Mouse (Mus musculus): ENCODE results near the gene A230050P20Rik. TPM values are rescaled to one million over a fixed set of nuclear protein-coding genes. Genes with fewer than 3 reads are reported as not detected.

Gene A230050P20Rik
- polyA plus RNA-seq, 1 experiment from 2014 or later: 1.8 TPM

DNA sequence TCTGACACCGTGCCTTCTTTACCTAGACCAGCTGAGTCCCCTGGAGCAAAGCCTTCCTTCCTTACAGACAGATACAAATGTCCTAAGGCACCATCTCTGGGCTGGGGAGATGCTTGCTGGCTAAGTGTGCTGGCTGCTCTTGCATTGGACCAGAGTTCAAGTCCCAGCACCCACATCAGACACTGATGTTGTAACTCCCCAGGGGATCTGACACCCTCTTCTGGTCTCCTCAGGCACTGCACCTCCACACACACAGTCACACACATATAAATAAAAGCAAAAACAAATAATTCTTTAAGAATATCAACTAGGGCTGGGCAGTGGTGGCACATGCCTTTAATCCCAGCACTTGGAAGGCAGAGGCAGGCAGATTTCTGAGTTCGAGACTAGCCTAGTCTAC lies 18.3 kb upstream of the A230050P20Rik start:
- Histone ChIP-seq H3K27me3 (0 out of 2 replicates have a peak, but pooled peaks cover 14% of the 10 kb centered on the region), H3K9me3 (no peaks in the 10 kb centered on the region), H3K4me1 (no peaks in the 10 kb centered on the region), H3K4me3 (no peak overlapping the region), H3K36me3 (no peaks in the 10 kb centered on the region), H3K9ac (replicated peaks) (no peak overlapping the region), H3K4me2 (replicated peaks) (no peak overlapping the region), H3K27ac (replicated peaks) (no peak overlapping the region)
- ATAC-seq (ENCODE audit: low FRiP score, low read depth): no peak
- WGBS: 89% methylated on average over 2 of the region's 2 CpGs

DNA sequence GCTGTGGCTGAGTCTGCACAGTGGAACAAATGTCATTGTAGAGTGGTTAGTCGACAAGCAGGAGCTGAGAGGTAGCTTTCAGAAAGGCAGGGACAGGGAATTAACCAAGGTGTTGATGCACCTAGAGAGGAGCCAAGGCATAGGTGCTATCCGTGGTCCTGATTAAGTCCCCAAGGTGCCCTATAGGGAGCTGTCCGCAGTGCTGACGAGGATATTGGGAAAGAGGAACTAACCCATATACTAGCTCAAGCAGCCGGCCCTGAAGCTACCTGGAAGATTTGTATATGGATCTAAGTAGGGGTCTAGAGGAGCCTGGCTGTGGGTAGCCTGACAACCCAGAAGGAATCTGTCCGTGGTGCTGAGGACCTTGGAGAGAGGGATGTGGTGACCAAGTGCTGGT lies 11.3 kb upstream of the A230050P20Rik start:
- Histone ChIP-seq H3K27me3 (0 out of 2 replicates have a peak, but pooled peaks cover 21% of the 10 kb centered on the region), H3K27ac (replicated peaks) (no peak overlapping the region), H3K9ac (replicated peaks) (no peak overlapping the region), H3K4me2 (replicated peaks) (no peak overlapping the region), H3K9me3 (no peaks in the 10 kb centered on the region), H3K36me3 (no peaks in the 10 kb centered on the region), H3K4me3 (no peak overlapping the region), H3K4me1 (no peaks in the 10 kb centered on the region)
- 13% methylated on average over 6 of the region's 6 CpGs for WGBS
- ATAC-seq (ENCODE audit: low FRiP score, low read depth): no peak

DNA sequence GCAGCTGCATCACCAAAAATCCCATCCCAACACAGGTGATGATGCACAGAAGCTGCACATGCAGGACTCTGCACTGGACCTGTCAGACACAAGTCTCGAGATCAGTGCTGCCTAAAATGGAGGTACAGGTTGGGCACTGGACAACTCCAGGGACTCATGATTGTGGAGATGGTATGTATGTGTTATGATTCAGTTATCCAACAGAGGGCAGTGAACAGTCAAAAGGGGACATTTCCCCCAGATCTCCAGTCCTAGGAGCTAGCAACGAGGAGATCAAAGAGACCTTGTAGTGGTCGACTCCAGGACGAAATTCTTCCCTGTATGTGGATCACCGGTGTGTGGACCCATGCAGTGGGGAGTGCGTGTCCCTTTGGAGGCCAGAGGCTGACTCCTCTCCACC lies 8.5 kb upstream of the A230050P20Rik start:
- no peaks in the 10 kb centered on the region for H3K36me3 ChIP-seq
- H3K27me3 ChIP-seq: 0 out of 2 replicates have a peak, but pooled peaks cover 6% of the 10 kb centered on the region
- H3K9me3 ChIP-seq: no peaks in the 10 kb centered on the region
- H3K27ac ChIP-seq (replicated peaks): no peak overlapping the region
- H3K4me1 ChIP-seq: no peaks in the 10 kb centered on the region
- no peak overlapping the region for H3K9ac ChIP-seq (replicated peaks)
- no peak overlapping the region for H3K4me2 ChIP-seq (replicated peaks)
- H3K4me3 ChIP-seq: no peak overlapping the region
- no peak for ATAC-seq (ENCODE audit: low FRiP score, low read depth)
- WGBS: 55% methylated on average over 6 of the region's 6 CpGs

DNA sequence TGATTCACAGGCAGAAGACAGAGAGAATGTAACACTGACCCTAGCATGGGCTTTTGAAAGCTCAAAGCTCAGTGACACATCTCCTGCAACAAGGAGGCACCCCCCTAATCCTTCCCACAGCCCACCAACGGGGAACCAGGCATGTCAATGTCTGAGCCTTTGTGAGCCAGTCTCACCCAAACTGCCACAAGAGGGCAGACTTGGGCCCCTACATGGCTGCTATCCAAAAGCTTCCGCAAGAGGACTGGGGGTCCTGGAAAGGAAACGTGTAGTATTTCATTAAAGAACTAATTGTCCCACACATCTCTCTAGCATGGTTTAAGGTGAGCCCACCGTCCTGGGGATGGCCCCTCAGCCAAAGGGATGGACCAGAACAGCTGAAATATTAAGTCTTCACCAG lies 6.6 kb upstream of the A230050P20Rik start:
- WGBS: 12% methylated on average over 4 of the region's 4 CpGs
- no peak for ATAC-seq (ENCODE audit: low FRiP score, low read depth)
- H3K4me3 ChIP-seq: no peak overlapping the region

DNA sequence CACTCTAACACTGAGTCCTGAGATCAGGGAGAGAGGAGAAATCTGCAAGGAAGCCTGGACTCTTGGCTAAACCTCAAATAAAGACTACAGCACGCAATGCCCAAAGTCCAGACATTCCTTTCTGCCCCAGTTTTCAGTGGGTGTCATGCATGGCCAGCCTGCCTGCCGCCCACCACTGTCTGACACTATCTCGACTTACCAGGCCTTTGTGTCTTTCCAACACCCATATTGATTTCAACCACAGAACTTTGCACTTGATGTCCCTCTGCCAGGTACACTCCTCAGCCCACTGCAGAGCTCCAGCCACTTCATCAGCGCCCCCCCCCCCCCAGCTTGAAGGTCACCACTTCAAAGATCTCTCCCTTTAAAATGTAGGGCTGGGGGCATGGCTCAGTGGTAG lies 6.2 kb upstream of the A230050P20Rik start:
- H3K9ac ChIP-seq (replicated peaks): no peak overlapping the region
- no peaks in the 10 kb centered on the region for H3K4me1 ChIP-seq
- H3K9me3 ChIP-seq: no peaks in the 10 kb centered on the region
- 63% methylated on average over 4 of the region's 4 CpGs for WGBS
- H3K4me3 ChIP-seq: no peak overlapping the region
- H3K27me3 ChIP-seq: peaks cover 20% of the 10 kb centered on the region
- H3K27ac ChIP-seq (replicated peaks): no peak overlapping the region
- H3K4me2 ChIP-seq (replicated peaks): no peak overlapping the region
- no peak for ATAC-seq (ENCODE audit: low FRiP score, low read depth)
- H3K36me3 ChIP-seq: no peaks in the 10 kb centered on the region

More for the DNA sequence above, 6.6 kb upstream of the A230050P20Rik start:
- H3K9ac ChIP-seq (replicated peaks): no peak overlapping the region
- H3K27ac ChIP-seq (replicated peaks): no peak overlapping the region
- H3K4me1 ChIP-seq: no peaks in the 10 kb centered on the region
- H3K27me3 ChIP-seq: peaks cover 16% of the 10 kb centered on the region
- no peak overlapping the region for H3K4me2 ChIP-seq (replicated peaks)
- H3K9me3 ChIP-seq: no peaks in the 10 kb centered on the region
- H3K36me3 ChIP-seq: no peaks in the 10 kb centered on the region

DNA sequence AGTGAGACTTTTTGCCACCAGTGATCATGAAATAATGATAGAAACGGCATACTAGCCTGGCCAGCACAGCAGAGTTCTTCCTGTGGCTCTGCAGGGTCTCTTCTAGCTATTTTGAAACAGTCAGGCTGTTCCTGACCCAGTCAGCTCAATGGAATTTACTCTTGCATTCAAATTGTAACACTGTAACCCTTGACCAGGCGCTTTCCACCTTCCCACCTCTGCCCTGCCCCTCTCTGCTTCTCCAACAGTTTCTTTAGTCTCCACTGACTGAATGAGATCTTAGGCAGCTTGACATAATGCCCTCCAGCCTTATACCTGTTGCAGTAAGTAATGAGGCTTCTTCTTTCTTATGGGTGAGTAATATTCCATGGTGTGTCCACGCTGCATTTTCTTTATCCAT lies 1.6 kb upstream of the A230050P20Rik start:
- peaks cover 60% of the 10 kb centered on the region for H3K27me3 ChIP-seq

DNA sequence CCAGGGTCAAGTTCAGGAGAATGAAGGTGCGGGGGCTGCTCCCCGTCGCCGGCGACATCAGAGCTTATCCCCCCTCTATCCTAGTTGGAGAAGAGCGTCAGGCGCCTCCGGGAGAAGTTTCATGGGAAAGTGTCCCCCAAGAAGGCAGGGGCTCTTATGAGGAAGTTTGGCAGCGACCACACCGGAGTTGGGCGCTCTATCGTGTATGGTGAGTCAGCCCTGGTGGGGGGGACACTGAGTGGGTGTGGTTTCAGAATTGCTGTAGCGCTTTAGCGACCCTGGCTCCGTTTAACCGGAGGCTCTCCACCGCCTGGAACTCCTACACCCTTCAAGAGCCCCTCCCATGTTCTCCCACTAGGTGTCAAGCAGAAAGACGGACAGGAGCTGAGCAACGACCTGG lies 804 bp downstream of the A230050P20Rik start:
- peaks cover 8% of the 10 kb centered on the region; the same call in 1 of the 2 replicates for H3K4me1 ChIP-seq
- no peak for ATAC-seq (ENCODE audit: low FRiP score, low read depth)
- WGBS: 7% methylated on average over 19 of the region's 19 CpGs
- no peak overlapping the region for H3K27ac ChIP-seq (replicated peaks)
- H3K4me2 ChIP-seq (replicated peaks): no peak overlapping the region; the same call in 1 of the 2 replicates
- no peak overlapping the region for H3K4me3 ChIP-seq
- no peak overlapping the region for H3K9ac ChIP-seq (replicated peaks)
- H3K9me3 ChIP-seq: no peaks in the 10 kb centered on the region
- no peaks in the 10 kb centered on the region for H3K36me3 ChIP-seq
- peaks cover 61% of the 10 kb centered on the region for H3K27me3 ChIP-seq

More for the DNA sequence above, 1.6 kb upstream of the A230050P20Rik start:
- no peak overlapping the region for H3K4me2 ChIP-seq (replicated peaks)
- WGBS: 52% methylated on average over 3 of the region's 3 CpGs
- H3K36me3 ChIP-seq: no peaks in the 10 kb centered on the region
- H3K9me3 ChIP-seq: no peaks in the 10 kb centered on the region
- H3K4me1 ChIP-seq: peaks cover 8% of the 10 kb centered on the region; the same call in 1 of the 2 replicates
- no peak for ATAC-seq (ENCODE audit: low FRiP score, low read depth)
- no peak overlapping the region for H3K9ac ChIP-seq (replicated peaks)
- H3K27ac ChIP-seq (replicated peaks): no peak overlapping the region
- H3K4me3 ChIP-seq: no peak overlapping the region

DNA sequence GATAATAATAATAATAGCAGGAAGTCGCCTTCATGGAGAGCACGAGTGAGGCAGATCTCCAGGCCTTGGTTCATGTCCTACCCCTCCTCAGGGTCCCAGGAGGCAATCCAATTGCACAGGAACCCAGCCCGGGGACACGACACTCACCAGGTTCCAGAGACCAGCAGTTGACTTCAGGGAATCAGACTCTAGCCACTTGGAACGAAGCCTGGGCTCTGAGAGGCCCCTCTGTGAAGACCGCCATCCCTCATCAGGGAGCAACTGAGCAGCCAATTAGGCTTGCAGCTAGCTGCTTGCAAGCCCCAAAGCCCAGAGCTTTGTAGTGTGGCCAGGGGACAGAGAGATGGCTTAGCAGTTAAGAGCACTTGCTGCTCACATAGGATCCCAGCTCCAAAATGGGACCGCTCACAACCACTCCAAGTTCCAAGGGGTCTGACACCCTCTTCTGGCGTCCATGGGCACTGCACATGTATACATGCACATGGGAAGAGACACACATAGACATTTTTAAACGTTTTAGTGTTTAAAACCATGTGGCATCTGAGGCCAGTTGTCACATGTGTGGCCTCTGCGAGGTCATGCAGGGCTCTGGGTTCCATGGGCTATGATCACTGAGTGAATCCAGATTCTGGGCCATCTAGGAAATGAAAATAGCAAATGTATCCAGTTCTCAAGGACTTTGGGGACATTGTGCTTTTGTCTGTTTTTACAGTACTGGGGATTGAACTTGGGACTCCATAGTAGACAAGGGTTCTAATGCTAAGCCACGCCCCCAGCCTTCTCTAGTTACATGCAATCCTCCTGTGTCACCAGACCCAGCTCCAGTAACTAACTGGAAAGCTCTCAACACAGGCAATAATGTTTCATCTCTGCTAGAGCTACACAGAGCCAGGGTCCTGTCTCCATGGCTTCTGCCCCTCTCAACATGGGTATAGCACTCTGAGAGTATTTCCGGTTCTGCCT lies 2.0 kb downstream of the A230050P20Rik start:
- 74% methylated on average over 12 of the region's 12 CpGs for WGBS
- peaks cover 8% of the 10 kb centered on the region; the same call in 1 of the 2 replicates for H3K4me1 ChIP-seq
- no peak for ATAC-seq (ENCODE audit: low FRiP score, low read depth)
- no peak overlapping the region for H3K27ac ChIP-seq (replicated peaks)
- H3K9ac ChIP-seq (replicated peaks): no peak overlapping the region
- H3K4me3 ChIP-seq: no peak overlapping the region
- H3K4me2 ChIP-seq (replicated peaks): no peak overlapping the region
- H3K36me3 ChIP-seq: no peaks in the 10 kb centered on the region
- H3K9me3 ChIP-seq: no peaks in the 10 kb centered on the region
- H3K27me3 ChIP-seq: peaks cover 57% of the 10 kb centered on the region

DNA sequence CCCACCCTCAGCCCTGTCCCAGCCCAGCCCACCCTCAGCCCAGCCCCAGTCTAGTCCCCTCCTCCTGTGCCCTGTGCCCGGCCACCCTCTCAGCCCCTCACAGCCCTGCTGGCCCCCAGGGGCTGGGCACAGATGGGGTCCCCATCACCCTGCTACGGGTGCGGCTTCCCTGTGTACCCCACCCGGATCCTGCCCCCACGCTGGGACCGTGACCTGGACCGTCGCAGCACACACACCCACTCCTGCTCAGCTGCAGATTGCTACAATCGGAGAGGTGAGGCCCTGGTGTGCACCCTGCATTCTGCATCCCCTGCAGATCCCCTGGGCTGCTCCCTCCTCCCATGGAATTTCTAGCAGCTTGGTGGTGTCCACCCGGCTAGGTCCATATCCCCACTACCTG lies 4.5 kb downstream of the A230050P20Rik start:
- ATAC-seq (ENCODE audit: low FRiP score, low read depth): no peak
- no peak overlapping the region for H3K4me2 ChIP-seq (replicated peaks)
- WGBS: 91% methylated on average over 10 of the region's 10 CpGs
- H3K4me1 ChIP-seq: peaks cover 8% of the 10 kb centered on the region; the same call in 1 of the 2 replicates
- H3K36me3 ChIP-seq: no peaks in the 10 kb centered on the region
- no peaks in the 10 kb centered on the region for H3K9me3 ChIP-seq
- peaks cover 40% of the 10 kb centered on the region for H3K27me3 ChIP-seq
- no peak overlapping the region for H3K9ac ChIP-seq (replicated peaks)
- H3K27ac ChIP-seq (replicated peaks): no peak overlapping the region
- H3K4me3 ChIP-seq: no peak overlapping the region

DNA sequence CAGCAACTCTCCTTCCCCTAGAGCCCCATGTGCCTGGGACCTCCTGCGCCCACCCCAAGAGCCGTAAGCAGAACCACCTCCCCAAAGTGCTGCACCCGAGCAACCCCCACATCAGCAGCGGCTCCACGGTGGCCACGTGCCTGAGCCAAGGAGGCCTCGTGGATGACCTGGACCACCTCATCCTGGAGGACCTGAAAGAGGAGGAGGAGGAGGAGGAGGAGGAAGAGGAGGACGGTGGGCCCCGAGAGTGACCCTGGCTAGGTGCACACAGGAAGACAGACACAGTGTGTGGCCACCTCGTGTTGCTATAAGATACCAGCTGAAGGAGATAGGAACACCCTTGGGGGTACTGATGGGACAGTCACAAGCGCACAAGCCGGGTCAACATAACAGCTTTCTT lies 5.1 kb downstream of the A230050P20Rik start:
- Histone ChIP-seq H3K9ac (replicated peaks) (no peak overlapping the region), H3K4me3 (no peak overlapping the region), H3K27me3 (peaks cover 35% of the 10 kb centered on the region), H3K4me1 (peaks cover 6% of the 10 kb centered on the region; the same call in 1 of the 2 replicates), H3K4me2 (replicated peaks) (no peak overlapping the region), H3K36me3 (no peaks in the 10 kb centered on the region), H3K27ac (replicated peaks) (no peak overlapping the region), H3K9me3 (no peaks in the 10 kb centered on the region)
- WGBS: 89% methylated on average over 12 of the region's 12 CpGs
- no peak for ATAC-seq (ENCODE audit: low FRiP score, low read depth)

DNA sequence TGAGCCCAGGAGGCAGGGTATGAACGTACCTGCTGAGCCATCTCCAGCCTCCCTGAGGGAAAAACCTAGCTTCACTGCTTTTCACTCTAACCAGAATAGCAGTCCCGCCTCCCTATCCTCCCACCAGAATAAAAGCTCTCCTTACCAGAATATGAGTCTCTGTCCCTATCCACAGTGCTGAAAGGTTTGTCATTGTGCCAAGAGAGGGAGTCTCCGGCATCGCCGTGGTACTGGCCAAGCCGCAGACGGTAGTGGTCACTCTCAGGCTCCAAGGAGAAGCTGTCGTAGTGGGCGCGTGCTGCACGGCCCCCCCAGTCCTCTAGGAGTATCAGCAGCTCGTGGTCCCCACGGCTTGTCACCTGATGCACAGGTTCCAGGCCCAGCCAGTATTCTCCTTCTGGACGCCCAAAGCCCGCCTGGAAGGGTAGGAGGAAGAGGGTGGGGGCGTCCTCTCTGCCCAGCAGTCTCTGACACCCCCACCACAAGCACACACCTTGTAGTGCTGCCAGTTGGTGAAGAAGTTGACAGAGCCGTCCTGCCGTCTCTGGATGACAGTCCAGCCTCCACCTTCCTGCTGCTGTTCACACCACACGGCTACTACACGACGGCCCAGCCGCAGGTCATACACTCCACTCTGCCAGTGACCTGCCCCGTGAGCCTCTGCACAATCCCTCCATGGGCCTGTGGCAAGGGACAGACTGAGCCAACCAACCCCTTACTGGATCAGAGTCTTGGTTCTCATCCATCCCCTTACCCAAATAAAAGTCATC lies 6.8 kb downstream of the A230050P20Rik start:
- no peak overlapping the region for H3K4me3 ChIP-seq
- 67% methylated on average over 23 of the region's 23 CpGs for WGBS
- no peaks in the 10 kb centered on the region for H3K36me3 ChIP-seq
- H3K9ac ChIP-seq (replicated peaks): no peak overlapping the region
- no peaks in the 10 kb centered on the region for H3K9me3 ChIP-seq
- no peak overlapping the region for H3K4me2 ChIP-seq (replicated peaks)
- peaks cover 18% of the 10 kb centered on the region for H3K27me3 ChIP-seq
- no peak for ATAC-seq (ENCODE audit: low FRiP score, low read depth)
- H3K4me1 ChIP-seq: 0 out of 2 replicates have a peak, but pooled peaks cover 5% of the 10 kb centered on the region
- H3K27ac ChIP-seq (replicated peaks): no peak overlapping the region

Data from midbrain, embryonic 12.5 days (tissue).